Mouse (Mus musculus) stomach, postnatal 0 days (tissue): ENCODE measurements at regions not wholly inside any gene's neighbourhood (a gene's known extent, or its start where the extent isn't known, plus 50 kb on each side); places are given as distances from the start of the nearest gene placed in this dataset.

ENCODE experiments used
- CTCF ChIP-seq: IDR thresholded peaks from 2 replicates; pipeline ENCODE4 v1.5.1; 2016; ENCODE audit warnings: antibody characterized with exemption, low read depth, mild to moderate bottlenecking, moderate library complexity
- EP300 ChIP-seq: optimal IDR thresholded peaks from 2 replicates; pipeline ENCODE3; 2016; ENCODE audit warnings: antibody characterized with exemption

DNA sequence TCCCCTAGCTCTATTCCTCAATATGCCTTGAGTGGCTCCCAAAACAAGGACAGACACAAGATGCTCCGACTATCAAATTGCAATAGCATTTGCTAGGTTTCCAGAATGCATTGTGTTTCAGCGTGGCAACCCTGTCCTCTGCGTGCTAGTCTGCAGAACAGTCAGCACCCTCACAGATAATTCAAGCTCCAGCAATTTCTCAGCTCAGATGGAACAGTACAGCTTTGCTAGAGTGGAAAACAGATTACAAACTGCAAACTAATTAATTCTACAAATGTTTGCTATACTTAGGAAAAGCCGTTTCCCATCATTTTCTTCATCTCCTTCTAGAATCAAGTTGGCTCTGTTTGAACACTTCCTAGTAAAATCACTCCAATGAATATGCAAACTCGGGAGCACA, 441.4 kb downstream of the Gm16223 start:
- TF ChIP-seq CTCF: no peak
- no peak for TF ChIP-seq EP300
